Mouse (Mus musculus): ENCODE measurements around the gene Cldn2. TPM values are rescaled to one million over a fixed set of nuclear protein-coding genes. Genes with fewer than 3 reads are reported as not detected.

The Cldn2 gene
- polyA plus RNA-seq, 1 experiment from 2014 or later = 8.1 TPM

DNA sequence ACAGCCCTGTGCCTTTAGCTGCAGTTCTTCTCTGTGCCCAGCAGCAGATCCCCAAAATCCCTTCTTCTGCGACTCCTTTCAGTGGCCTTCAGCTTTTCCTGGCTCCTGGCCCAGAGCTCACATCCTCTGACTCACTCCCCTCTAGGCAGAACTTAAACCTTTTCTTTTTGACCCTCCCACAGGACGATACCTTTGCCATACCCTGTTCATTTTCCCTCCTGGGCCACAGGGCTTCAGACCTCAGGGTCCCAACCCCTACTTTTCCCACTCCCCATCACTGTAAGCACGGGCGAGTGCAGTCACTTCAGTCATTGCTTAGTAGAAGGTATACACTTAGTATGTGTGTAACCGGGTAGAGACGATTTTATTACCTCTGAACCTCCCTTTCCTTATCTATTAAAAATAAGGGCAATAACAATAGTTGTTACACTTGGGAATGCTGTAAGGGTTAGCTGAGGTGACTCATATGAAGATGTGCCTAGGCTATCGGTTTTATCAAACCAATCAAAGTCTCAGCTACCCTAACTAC lies 25.5 kb upstream of the Cldn2 start:
- H3K4me2 ChIP-seq (ENCODE audit: low read depth, low read length) = peak overlapping the region; percentile 33; the same call in 1 of the 2 replicates
- H3K9me3 ChIP-seq (ENCODE audit: low read length) = no peaks in the 10 kb centered on the region
- H3K27ac ChIP-seq (ENCODE audit: low read depth) = no peak overlapping the region
- ATAC-seq (no peak), DNase-seq (no peak)
- H3K4me3 ChIP-seq (ENCODE audit: low read depth, low read length) = no peak overlapping the region
- H3K4me1 ChIP-seq (ENCODE audit: insufficient read depth) = peaks cover 3% of the 10 kb centered on the region; the same call in 1 of the 2 replicates
- no peak for TF ChIP-seq EP300 (IDR thresholded peaks at IDR 0.05; ENCODE audit: low read depth)
- no peak for TF ChIP-seq CTCF (IDR thresholded peaks at IDR 0.05; ENCODE audit: low read depth)
- H3K36me3 ChIP-seq (replicated peaks; ENCODE audit: insufficient read depth, low read length) = no peaks in the 10 kb centered on the region
- no peaks in the 10 kb centered on the region for H3K27me3 ChIP-seq (ENCODE audit: insufficient read depth, low read length)
- 60% methylated on average over 7 of the region's 7 CpGs for WGBS (ENCODE audit: insufficient replicate concordance)
- no peak overlapping the region for H3K9ac ChIP-seq (replicated peaks)

DNA sequence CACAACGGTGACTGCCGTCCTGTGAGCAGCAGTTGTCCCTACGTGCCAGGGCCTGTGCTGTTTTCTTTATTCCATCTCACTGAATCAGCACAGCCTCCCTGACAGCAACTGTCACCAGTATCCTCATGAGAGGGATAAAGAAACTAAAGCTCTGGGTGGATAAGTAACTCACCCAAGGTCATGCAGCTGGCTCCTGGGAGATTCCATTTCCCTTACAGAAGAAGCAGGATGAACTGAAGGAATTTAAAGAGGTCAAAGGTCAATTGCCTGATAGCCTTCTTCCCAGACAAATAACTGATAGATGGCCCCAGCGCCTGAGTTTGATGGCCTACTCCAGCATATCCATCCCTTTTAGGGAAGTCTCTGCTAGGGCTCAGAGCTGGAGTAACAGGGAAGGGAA lies 23.3 kb upstream of the Cldn2 start:
- no peaks in the 10 kb centered on the region for H3K9me3 ChIP-seq (ENCODE audit: low read length)
- no peaks in the 10 kb centered on the region for H3K36me3 ChIP-seq (replicated peaks; ENCODE audit: insufficient read depth, low read length)
- H3K9ac ChIP-seq (replicated peaks) = no peak overlapping the region
- H3K4me2 ChIP-seq (ENCODE audit: low read depth, low read length) = no peak overlapping the region
- WGBS (ENCODE audit: insufficient replicate concordance) = 68% methylated on average over 4 of the region's 4 CpGs
- H3K4me3 ChIP-seq (ENCODE audit: low read depth, low read length) = no peak overlapping the region
- H3K27ac ChIP-seq (ENCODE audit: low read depth) = no peak overlapping the region
- ATAC-seq (no peak), DNase-seq (no peak)
- H3K4me1 ChIP-seq (ENCODE audit: insufficient read depth) = peaks cover 7% of the 10 kb centered on the region
- H3K27me3 ChIP-seq (ENCODE audit: insufficient read depth, low read length) = no peaks in the 10 kb centered on the region
- TF ChIP-seq CTCF (IDR thresholded peaks at IDR 0.05; ENCODE audit: low read depth) (no peak), EP300 (IDR thresholded peaks at IDR 0.05; ENCODE audit: low read depth) (no peak)

DNA sequence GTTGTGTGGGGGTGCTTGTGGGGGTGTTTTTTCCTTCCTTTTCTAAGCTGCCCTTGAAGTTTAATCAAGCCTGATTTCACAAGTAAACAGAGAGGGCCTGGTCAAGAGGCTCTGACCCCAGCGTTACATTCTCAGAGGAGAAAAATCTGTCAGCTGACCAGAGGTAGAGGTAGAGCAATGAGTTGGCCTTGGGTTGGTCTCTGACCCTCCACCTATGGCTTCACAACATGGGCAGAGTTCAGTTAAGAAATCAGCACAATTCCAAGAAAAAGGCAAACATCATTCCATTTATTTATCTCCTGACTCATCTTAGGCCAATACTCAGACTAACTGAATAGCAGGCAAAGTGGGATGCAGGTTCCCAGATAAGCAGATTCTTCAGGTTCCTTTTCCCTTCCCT lies 21.7 kb upstream of the Cldn2 start:
- Histone ChIP-seq H3K9ac (replicated peaks) (no peak overlapping the region), H3K27me3 (ENCODE audit: insufficient read depth, low read length) (no peaks in the 10 kb centered on the region), H3K4me3 (ENCODE audit: low read depth, low read length) (no peak overlapping the region), H3K4me2 (ENCODE audit: low read depth, low read length) (no peak overlapping the region), H3K9me3 (ENCODE audit: low read length) (no peaks in the 10 kb centered on the region), H3K36me3 (replicated peaks; ENCODE audit: insufficient read depth, low read length) (no peaks in the 10 kb centered on the region), H3K4me1 (ENCODE audit: insufficient read depth) (peaks cover 7% of the 10 kb centered on the region), H3K27ac (ENCODE audit: low read depth) (peak overlapping the region; percentile 72)
- ATAC-seq (peak; percentile 74), DNase-seq (no peak)
- 50% methylated on average over 1 of the region's 1 CpGs for WGBS (ENCODE audit: insufficient replicate concordance)
- no peak for TF ChIP-seq CTCF (IDR thresholded peaks at IDR 0.05; ENCODE audit: low read depth)
- no peak for TF ChIP-seq EP300 (IDR thresholded peaks at IDR 0.05; ENCODE audit: low read depth)

DNA sequence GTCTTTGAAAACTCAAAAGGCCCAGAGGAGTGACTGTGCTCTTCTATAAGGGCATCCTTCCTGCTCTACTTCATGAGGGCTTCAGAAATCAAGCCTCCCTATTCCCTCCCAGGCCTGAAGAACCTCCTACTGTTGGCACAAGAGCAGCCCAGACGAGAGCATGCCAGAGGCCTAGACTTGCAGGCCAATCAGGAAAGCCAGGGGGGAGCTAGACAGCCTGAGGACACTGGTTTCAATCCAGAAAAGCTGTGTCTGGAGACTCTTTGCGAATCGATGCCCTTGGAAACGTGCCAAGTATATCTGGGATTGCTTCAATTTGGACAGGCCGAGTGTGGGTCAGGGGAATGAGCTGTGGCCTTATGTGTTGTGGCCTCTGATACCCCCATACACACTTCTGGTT lies 21.2 kb upstream of the Cldn2 start:
- no peak for TF ChIP-seq CTCF (IDR thresholded peaks at IDR 0.05; ENCODE audit: low read depth)
- Histone ChIP-seq H3K27ac (ENCODE audit: low read depth) (peak overlapping the region; percentile 72), H3K4me3 (ENCODE audit: low read depth, low read length) (no peak overlapping the region), H3K4me1 (ENCODE audit: insufficient read depth) (peaks cover 7% of the 10 kb centered on the region), H3K4me2 (ENCODE audit: low read depth, low read length) (no peak overlapping the region), H3K9ac (replicated peaks) (no peak overlapping the region), H3K27me3 (ENCODE audit: insufficient read depth, low read length) (no peaks in the 10 kb centered on the region), H3K36me3 (replicated peaks; ENCODE audit: insufficient read depth, low read length) (no peaks in the 10 kb centered on the region), H3K9me3 (ENCODE audit: low read length) (no peaks in the 10 kb centered on the region)
- ATAC-seq (peak; percentile 47), DNase-seq (peak; percentile 43)
- WGBS (ENCODE audit: insufficient replicate concordance) = 59% methylated on average over 5 of the region's 5 CpGs

DNA sequence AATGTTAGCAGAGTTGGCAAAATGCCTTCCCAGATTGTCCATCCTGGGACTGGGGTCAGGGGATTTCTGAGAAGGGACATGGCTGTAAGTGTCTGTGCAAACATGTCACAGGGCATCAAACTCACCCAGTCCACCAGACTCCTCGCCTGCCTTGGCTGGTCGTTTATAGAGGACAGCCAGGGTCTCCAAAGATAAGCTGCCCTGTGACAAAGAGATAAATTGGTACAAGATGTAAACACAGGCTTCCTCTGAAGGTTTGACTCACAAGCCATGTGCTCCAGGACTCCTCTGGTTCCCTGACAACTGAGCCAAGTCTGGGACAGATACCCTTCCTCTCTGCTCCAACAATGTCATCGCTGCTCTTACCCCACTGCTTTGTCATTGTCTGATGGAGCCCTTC lies 19.6 kb upstream of the Cldn2 start:
- no peak for DNase-seq
- no peaks in the 10 kb centered on the region for H3K36me3 ChIP-seq (replicated peaks; ENCODE audit: insufficient read depth, low read length)
- H3K27me3 ChIP-seq (ENCODE audit: insufficient read depth, low read length) = no peaks in the 10 kb centered on the region
- no peak overlapping the region for H3K4me2 ChIP-seq (ENCODE audit: low read depth, low read length)
- H3K4me3 ChIP-seq (ENCODE audit: low read depth, low read length) = no peak overlapping the region
- H3K4me1 ChIP-seq (ENCODE audit: insufficient read depth) = peaks cover 4% of the 10 kb centered on the region
- no peaks in the 10 kb centered on the region for H3K9me3 ChIP-seq (ENCODE audit: low read length)
- WGBS (ENCODE audit: insufficient replicate concordance) = 23% methylated on average over 3 of the region's 3 CpGs
- no peak overlapping the region for H3K9ac ChIP-seq (replicated peaks)
- peak; percentile 64 for TF ChIP-seq EP300 (IDR thresholded peaks at IDR 0.05; ENCODE audit: low read depth)
- TF ChIP-seq CTCF (IDR thresholded peaks at IDR 0.05; ENCODE audit: low read depth) = no peak
- peak; percentile 9; the same call in 1 of the 2 replicates for ATAC-seq
- H3K27ac ChIP-seq (ENCODE audit: low read depth) = peak overlapping the region; percentile 16; the same call in 1 of the 2 replicates

DNA sequence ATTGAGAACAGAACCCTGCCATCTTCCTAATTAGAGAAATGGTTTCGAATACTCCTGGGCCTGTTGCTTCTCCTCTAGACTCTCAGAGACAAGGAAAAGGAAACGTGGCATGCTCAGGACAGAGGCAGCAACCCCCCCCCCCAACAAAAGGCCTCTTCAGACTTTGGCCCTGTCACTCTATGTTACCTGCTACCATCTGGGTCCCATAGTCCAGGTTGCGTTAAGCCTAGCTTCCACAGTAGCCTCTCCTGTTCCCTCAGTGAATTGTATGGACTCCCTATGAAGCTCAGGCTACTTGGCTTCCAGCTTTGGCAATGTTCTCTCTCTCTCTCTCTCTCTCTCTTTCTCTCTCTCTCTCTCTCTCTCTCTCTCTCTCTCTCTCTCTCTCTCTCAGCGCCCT lies 19.1 kb upstream of the Cldn2 start:
- Histone ChIP-seq H3K9me3 (ENCODE audit: low read length) (no peaks in the 10 kb centered on the region), H3K9ac (replicated peaks) (no peak overlapping the region), H3K36me3 (replicated peaks; ENCODE audit: insufficient read depth, low read length) (no peaks in the 10 kb centered on the region), H3K4me1 (ENCODE audit: insufficient read depth) (peaks cover 4% of the 10 kb centered on the region), H3K4me2 (ENCODE audit: low read depth, low read length) (no peak overlapping the region), H3K27me3 (ENCODE audit: insufficient read depth, low read length) (no peaks in the 10 kb centered on the region), H3K4me3 (ENCODE audit: low read depth, low read length) (no peak overlapping the region), H3K27ac (ENCODE audit: low read depth) (peak overlapping the region; percentile 16; the same call in 1 of the 2 replicates)
- TF ChIP-seq CTCF (IDR thresholded peaks at IDR 0.05; ENCODE audit: low read depth) (no peak), EP300 (IDR thresholded peaks at IDR 0.05; ENCODE audit: low read depth) (no peak)
- 66% methylated on average over 4 of the region's 4 CpGs for WGBS (ENCODE audit: insufficient replicate concordance)
- no peak for DNase-seq
- ATAC-seq = peak; percentile 60
